Mouse (Mus musculus) adrenal gland (tissue): ENCODE data around the gene Rrp8.

Experiments used
- intact Hi-C: fragments of 180-260 bp; cut with DNase I; formaldehyde crosslinking; loops from one replicate; pipeline ENCODE4 v1.15.1; 2025

Gene Rrp8

GRCm38 (mm10) chr7:105747776-105748175 is 10.6 kb upstream of the Rrp8 start:
- intact Hi-C loops: no loop called here

GRCm38 (mm10) chr7:105743926-105744590 is 6.9 kb upstream of the Rrp8 start, which contains the start of gene Taf10:
Gene Taf10, minus strand, starts transcription at chr7:105744361.
- intact Hi-C loops: loop anchor here (5.0 kb wide), 1 partner anchor 102 kb away; the partner anchor contains the start of genes Arfip2, Gm45799 and Timm10b

DNA sequence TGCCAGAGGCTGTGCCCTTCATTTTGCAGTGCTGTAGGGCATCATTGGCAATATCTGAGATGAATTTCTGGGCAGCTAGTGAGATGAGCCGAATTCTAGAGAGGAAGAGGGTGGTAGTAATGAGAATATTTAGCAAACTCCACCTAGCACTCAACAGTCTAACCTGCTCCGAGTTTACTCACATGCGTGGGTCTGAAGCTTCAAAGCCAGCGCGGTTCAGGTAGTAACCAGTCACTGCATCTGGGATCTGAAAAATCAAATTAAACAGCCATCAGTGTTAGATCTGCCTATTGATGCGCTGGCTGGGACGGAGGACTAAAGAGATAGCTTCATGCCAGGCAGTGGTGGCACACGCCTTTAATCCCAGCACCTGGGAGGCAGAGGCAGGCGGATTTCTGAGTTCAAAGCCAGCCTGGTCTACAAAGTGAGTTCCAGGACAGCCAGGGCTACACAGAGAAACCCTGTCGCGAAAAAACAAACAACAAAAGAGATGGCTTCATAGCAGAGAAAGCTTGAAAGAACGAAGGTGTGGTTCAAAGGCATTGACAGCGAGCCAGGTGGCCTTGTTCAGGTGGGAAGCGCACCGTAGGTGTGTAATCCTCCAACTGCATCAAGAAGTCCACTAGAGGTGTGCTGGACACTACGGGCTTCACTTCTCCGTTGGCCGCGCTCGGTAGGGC is 6.2 kb upstream of the Rrp8 start:
- intact Hi-C loops: loop anchor here (5.0 kb wide), 1 partner anchor 101 kb away; the partner anchor contains the start of genes Arfip2, Gm45799 and Timm10b

- intact Hi-C loops: loop anchor here (5.0 kb wide), 1 partner anchor 100 kb away; the partner anchor contains the start of genes Arfip2, Gm45799 and Timm10b
Measured at GRCm38 (mm10) chr7:105742539-105743215, 5.5 kb upstream of the Rrp8 start.

- intact Hi-C loops: loop anchor here (5.0 kb wide), 1 partner anchor 100 kb away; the partner anchor contains the start of genes Arfip2, Gm45799 and Timm10b
Measured at GRCm38 (mm10) chr7:105741978-105742377, 4.8 kb upstream of the Rrp8 start.

DNA sequence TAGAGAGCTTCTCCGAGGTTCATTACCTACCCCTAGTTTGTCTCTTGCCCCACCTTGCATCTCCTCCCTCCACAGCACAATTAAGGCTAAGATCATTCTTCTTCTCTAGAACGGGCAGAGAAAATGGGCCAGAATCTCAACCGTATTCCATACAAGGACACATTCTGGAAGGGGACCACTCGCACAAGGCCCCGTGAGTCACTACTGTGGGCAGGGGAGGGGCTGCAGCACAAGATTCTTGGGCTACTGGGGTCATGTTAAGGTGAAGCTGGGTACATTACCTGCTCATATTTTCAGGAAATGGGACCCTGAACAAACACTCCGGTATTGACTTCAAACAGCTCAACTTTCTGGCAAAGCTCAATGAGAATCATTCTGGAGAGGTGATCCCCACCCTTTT is 3.7 kb upstream of the Rrp8 start:
- intact Hi-C loops: loop anchor here (5.0 kb wide), 1 partner anchor 99 kb away; the partner anchor contains the start of genes Arfip2, Gm45799 and Timm10b

DNA sequence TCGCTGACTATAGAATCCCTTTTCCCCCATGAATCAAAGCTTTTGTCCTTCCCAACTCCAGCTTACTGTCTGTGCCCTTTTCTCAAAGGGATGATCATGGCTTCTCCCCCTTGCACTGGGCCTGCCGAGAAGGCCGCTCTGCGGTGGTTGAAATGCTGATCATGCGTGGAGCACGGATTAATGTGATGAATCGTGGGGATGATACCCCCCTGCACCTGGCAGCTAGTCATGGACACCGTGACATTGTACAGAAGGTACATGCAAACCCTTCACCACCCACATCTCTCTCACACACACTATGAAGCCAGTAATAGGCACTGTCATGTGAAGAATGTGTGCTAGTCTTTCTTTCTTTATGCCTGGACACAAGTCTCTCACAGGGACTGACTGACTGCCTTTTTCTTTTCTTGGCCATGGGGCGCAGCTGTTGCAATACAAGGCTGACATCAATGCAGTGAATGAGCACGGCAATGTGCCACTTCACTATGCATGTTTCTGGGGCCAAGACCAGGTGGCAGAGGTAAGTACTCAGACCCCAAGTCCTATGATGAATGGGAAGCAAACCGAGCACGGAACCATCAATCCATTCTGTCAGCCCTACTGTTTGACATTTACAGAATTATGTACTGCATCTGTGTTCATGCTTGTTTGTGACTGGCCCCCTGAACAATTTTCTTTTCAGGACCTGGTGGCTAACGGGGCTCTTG is 3.1 kb upstream of the Rrp8 start:
- intact Hi-C loops: loop anchor here (5.0 kb wide), 1 partner anchor 98 kb away; the partner anchor contains the start of genes Arfip2, Gm45799 and Timm10b

DNA sequence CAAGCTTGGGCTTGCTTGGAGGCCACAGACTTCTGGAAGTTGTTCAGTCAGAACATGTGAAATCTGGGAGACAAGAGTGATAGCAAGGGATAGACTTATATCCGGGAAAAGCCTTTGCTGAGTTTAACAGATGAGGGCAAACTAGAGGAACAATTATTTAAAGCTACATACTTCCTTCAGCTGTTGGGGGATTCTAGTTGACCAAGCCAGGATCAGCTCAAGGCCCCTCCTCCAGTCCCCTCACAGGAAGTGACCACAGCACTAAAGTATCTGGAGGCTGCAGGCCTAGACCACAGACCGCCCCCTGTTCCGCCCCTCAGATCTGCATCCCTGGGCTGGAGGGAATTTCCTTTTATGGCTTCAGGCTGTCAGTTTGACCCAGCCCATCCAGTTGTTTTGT is 1.8 kb upstream of the Rrp8 start:
- intact Hi-C loops: loop anchor here (10.0 kb wide), 1 partner anchor 184 kb away; the partner anchor contains the start of gene Smpd1

DNA sequence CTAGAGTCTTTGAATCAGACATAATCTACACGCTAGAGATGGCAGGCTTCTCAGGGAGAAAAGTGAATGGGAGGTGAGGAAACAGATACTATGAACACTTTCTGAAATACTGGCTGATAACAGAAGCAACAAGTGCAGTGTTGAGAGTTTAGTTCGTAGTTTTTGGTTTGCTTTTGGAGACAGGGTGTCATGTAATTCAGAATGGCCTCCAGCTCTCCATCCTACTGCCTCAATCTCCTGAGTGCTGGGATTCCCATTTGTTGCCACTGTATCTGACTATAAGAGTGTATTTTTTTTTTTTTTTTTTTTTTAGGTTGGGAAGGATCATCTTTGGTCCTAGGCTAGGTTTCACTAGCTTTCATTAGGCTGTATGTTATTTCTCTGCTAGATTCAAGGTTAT is 1.1 kb upstream of the Rrp8 start:
- intact Hi-C loops: loop anchor here (10.0 kb wide), 1 partner anchor 183 kb away; the partner anchor contains the start of gene Smpd1

GRCm38 (mm10) chr7:105737648-105738047 is 463 bp upstream of the Rrp8 start:
- intact Hi-C loops: loop anchor here (2.0 to 10.0 kb wide), 2 partner anchors 73 to 183 kb away; partner anchors contain the start of genes Mrpl17 and Smpd1

DNA sequence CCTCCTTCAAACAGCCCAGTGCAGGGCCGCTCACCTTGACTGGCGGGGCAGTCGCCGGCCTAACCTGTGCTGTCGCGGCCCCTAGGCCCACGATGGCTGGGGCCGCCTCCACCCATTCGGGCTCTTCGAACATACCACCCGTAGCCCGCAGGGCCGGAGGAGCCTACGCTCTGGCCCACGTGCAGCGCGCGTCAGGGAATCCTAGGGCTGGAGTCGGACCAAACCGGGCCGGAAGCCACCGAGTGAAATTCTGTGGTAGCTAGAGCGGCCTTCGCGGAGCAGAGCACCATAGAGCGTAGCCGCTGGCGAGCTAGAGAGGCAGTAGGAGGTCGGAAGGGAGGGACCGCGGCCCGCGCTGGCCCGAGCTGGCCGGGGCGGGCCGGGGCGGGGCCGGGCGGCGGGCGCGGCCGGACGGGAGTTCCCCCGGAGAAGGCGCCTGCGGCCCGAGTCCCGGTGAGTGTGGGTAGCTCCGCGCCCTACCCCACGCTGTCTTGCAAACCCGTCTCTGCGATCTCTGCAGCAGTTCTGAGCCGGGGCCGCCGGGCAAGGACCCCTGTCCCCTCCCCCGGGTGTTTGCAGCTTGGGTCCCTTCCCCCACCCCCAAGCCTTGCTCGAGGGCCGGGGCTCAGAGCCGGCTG is 802 bp downstream of the Rrp8 start, which contains the start of gene Ilk:
Gene Ilk (plus strand): TSS at position 329 of the 638 bp plus-strand sequence.
- intact Hi-C loops: loop anchor here (2.0 to 10.0 kb wide), 2 partner anchors 74 to 182 kb away; partner anchors contain the start of genes Mrpl17 and Smpd1

- intact Hi-C loops: loop anchor here (10.0 kb wide), 1 partner anchor 181 kb away; the partner anchor contains the start of gene Smpd1
Measured at GRCm38 (mm10) chr7:105735464-105735863, 1.7 kb downstream of the Rrp8 start.

- intact Hi-C loops: loop anchor here (10.0 kb wide), 1 partner anchor 180 kb away; the partner anchor contains the start of gene Smpd1
Measured at GRCm38 (mm10) chr7:105734826-105735225, 2.4 kb downstream of the Rrp8 start.

DNA sequence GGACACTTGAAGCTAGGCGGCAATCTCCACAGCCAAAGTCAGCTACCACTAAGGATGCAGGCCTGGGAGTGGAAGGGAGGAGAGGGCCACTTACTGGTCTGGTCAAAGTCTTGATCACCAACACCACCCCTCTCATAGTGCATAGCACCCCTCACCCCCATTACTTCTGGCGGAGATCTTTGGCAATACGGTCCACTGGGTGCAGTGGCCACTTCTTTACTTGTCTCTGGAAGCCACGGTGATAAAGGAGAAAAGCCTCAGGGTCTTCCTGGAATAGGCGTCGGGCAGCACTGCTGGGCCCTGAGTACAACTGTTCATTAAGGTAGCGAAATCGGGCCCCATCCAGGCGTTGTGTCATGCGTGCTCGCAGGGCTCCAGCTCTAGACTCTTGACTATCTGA is 3.3 kb downstream of the Rrp8 start:
- intact Hi-C loops: loop anchor here (10.0 kb wide), 1 partner anchor 179 kb away; the partner anchor contains the start of gene Smpd1

DNA sequence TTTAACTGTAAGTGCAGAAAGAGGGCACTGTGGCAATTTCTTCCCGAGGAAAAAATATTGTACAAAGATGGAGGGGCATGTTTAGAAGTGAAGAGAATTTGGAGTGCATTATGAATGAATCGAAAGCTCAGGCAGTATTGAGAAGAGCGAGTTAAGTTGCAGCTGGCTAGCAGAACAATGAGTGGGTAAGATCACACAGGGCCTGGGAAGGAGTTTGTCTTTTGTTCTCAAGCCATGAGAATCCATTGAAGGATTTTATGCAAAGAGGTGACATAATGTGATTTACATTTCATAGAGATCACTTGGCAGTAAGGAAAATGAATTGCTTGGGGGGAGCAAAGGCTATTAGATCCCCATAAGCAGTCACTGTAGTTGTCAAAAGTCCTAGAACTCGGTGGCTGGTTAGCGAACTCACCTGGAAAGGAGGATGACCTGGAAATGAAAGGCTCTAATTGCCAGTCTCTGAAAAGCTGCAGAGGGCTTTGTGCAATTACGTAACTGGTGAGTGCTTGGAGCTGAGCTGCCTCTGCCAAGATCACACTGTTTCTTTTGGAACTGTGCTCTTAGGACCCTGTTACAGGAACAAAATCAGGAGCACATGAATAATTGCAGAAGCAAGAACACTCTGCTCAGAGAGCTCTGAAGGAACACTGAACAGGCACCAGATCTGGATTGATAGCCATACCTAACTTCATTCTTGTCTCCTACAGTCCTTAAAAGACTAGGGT is 8.3 kb downstream of the Rrp8 start:
- intact Hi-C loops: no loop called here

DNA sequence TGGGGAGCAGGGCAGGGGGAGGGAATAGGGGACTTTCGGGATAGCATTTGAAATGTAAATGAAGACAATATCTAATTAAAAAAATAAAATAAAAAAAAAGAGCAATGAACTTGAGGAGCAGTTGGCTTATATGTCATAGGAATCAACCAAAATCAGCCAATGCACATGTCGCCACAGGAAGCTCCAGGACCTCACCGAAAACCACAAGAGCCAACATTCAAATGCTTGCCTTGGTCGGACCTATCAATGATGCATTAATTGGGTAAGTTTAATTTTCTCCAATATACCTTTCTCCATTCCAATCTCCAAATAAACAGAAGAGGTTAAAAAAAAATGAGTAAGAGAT is 10.2 kb downstream of the Rrp8 start:
- intact Hi-C loops: loop anchor here (2.0 kb wide), 1 partner anchor 92 kb away; no protein-coding TSS in a partner anchor

DNA sequence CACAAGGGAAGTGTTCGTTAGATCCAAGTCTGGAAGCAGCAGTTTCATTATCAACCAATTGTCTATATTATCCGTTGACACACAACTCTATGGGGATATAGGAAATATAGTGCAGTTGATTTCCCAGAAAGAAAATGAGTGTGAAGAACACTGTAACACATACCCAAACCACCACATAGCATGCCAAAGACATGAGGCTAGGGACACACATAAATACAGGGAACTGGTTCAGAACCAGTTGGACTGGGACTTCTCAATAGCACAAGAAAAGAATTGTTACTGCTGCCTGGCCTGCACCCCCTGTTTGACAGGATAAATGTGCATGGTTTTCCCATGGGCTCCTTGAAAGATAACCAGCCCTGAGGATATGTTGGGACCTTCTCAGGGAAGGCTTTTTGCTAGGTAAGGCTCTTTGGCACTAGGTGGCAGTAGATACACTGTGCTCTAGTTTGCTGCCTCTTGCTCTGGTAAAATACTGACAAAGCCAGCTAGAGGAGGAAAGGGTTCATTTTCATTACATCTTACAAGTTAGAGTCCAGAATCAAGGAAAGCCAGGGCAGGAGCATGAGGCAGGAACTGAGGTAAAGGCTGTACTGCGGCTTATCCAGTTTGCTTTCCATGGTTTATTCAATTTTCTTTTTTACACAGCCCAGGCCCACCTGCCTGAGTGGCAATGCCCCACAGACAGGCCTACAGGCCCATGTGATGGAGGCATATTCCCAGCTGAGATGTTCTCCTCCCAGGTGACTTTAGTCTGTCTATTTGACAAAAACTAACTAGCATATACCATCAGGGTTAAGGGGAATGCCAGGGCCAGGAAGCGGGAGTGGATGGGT is 10.8 kb downstream of the Rrp8 start:
- intact Hi-C loops: loop anchor here (2.0 kb wide), 1 partner anchor 92 kb away; no protein-coding TSS in a partner anchor

- intact Hi-C loops: no loop called here
Measured at GRCm38 (mm10) chr7:105721916-105722315, 15.3 kb downstream of the Rrp8 start.
